Mouse (Mus musculus) urinary bladder, adult 2 months (tissue): ENCODE data around the gene Ss18l2. TPM values are rescaled to one million over a fixed set of nuclear protein-coding genes. Genes with fewer than 3 reads are reported as not detected.
A peak's percentile ranks its signal among the peaks of the same experiment; 100 is the strongest.

Experiments
- DNase-seq: peaks from one replicate; pipeline ENCODE4 v3.0.0; 2022; ENCODE audit warnings: low spot score
- polyA plus RNA-seq: library from polyadenylated mRNA; depleted of rRNA; stranded (reverse); fragments of >200 nt; gene quantifications from 2 replicates; pipeline ENCODE4 v1.2.3, GENCODE M21; 2012; rRNA removed

Ss18l2 gene
- 44.2 and 46.8 TPM in 2 replicates for polyA plus RNA-seq

DNA sequence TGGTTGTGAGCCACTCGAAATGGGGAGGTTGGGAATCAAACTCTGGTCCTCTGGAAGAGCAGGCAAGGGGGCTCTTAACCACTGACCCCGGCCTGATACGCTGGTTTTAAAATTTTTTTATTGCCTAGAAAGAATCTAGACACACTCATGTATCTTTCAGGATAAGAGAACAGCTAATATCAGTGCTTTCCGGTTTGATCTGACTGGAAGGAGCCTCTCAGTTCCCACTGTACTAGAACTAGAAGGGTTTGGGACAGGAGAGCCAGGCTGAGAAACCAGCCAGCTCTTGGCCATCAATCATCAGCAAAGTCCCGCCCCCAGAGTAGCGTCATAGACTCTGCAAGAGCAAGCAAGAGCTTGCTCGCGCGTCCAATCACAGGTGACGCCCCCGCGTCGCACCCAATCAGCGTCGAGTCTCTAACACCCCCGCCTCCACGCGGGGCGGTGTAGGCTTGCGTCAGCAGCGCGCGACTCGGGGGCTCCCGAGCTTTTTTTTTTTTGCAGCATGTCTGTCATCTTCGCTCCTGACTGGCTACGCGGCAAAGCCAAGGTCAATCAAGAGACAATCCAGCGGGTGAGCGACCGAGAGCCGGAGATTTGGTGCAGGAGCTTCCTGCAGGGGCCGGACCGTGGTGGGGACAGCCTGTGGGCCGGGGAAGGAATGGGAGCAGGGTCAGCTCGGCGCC is at the start of gene Ss18l2:
Gene Ss18l2, plus strand, starts transcription at position 432 of the 686 bp plus-strand sequence.
- peak; percentile 75 for DNase-seq

DNA sequence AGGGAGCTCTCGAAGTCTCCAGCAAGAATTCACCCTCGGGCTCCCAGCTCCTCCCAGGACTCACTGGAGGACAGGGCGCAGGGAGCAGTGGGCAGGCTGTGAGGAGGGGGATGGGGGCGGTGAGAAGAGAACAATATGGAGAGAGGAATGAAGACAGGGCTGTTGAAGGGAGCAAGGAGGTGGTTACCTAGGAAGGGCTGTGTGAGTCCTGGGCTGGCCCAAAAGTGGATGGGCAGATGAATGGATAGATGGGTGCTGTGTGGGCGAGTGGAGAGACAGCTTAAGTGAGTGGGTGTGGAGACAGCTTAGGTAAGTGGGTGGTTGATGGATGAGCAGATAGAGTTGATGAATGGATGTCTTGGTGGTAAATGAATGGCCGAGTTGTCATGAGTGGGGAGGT is 46.7 kb upstream of the Ss18l2 start:
- DNase-seq, result no peak

DNA sequence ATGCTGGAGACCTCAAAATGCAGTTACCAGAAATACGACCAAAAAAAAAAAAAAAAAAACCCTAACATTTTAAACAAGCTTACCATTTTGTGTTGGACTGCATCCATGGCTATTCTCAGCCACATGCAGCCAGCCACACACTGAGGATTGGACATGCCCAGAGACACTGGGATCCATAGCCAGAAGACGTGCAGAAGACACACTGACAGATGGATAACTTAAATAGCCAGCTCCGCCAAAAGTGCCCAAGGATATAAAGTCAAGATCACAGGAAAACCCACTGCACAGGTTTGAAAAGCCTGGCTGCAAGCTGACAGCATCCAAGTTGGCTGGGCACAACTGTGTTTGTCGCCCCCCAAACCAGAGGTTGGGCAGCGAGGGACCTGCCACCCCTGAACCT is 46.0 kb upstream of the Ss18l2 start:
- DNase-seq, result no peak

DNA sequence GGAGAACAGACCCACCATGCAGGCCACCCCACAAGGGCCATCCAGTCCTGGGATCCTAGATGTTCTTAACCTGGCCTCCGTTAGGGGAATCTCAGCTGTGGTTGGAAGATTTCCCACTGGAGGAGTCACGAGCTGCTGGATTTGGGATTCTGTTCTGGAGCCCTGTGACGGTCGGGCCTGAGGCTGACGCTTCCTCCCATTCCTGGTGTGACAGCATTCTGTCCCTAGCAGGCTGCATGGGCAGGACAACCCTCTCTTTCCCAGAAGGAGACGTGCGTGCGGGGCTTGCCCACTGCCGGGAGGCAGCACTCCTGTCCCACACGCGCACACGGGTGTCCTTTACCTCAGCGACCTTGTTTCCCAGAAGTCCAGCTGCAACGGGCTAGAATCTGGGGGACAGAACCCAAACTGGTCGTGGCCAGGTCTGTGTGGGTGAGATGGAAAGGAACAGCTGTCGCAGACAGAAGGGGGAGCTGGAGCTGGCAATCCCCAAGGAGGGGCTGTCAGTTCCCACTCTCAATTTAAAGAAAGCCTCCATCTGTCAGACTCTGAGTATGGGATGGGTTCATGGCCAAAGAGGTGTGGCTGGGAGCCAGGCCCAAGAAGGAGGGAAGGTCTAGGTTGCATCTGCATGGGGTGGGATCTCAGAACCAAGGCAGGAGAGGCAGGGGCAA is 43.0 kb upstream of the Ss18l2 start:
- no peak for DNase-seq

DNA sequence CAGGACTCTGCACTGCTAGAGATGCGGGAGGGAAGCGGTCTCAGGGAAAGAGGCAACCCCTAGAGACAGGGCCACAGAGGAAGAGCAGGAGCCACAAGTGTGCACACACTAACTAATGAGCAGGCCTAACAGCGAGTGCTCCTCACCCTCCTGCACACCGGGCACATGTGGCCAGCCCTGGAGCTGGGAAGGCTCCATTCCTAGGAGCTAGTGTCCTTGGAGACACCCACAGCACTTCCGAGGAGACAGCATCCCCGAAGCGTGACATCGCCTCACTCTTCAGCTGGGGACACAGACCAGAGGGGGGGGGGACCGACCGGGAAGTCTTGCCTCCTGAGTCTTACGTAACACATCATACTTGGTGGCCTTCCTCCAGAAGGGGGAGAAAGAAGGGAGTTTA is 42.3 kb upstream of the Ss18l2 start:
- no peak for DNase-seq

DNA sequence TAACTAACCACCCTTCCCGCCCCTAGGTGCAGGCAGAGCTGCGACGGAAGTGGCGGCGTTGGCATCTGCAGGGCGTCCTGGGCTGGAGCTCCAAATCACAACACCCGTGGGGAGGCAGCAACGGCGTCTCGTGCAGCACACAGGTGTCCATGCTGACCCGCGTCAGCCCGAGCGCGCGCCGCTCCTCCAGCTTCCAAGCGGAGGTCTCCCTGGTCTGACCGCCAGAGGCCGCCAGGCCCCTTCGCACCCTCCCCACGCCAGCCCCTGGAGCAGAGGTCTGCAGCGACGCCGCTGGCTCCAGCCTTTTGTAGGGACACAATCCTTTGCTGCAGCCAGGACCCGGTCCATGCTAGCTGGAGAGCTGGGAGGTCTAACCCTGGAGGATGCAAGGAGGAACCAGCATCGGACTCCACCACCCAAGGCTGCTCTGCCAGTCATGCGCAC is 40.8 kb upstream of the Ss18l2 start:
- peak; percentile 41 for DNase-seq

DNA sequence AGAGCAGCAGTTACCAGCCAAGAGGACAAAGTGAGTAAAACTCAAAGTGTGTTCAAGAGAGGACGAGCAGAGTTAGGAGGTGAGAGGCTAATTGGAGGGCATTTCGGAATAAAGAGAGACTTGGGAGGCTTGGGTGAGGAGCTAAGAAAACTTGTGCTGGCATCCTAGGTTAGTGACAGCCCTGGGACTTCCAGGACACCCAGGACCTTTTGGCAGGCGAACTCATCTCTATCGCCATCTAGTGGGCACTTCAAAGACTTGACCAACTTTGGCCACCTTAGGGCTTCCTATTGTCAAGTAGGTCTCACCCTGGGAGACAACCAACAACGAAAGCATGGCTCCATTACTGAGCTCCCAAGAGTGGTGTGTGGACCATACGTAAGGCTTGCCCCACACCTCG is 38.8 kb upstream of the Ss18l2 start:
- no peak for DNase-seq

DNA sequence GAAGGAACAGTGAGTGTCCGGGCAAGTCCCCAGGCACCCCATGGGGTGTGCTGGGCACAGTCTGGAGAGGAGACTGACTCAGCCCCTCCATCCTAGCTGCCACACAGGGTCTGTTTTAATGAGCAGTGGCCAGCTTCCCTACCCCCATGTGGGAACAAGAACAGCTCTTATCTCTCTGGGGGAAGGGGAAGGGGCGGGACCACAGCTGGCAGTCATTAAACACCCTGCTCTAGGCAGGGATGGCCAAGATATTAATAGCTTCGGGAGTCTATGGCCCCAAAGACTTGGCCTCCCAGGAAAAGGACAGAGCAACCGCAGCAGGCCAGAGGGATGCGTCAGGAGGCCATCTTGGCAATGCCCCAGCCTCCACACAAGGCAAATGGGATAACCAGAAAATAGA is 37.8 kb upstream of the Ss18l2 start:
- no peak for DNase-seq

DNA sequence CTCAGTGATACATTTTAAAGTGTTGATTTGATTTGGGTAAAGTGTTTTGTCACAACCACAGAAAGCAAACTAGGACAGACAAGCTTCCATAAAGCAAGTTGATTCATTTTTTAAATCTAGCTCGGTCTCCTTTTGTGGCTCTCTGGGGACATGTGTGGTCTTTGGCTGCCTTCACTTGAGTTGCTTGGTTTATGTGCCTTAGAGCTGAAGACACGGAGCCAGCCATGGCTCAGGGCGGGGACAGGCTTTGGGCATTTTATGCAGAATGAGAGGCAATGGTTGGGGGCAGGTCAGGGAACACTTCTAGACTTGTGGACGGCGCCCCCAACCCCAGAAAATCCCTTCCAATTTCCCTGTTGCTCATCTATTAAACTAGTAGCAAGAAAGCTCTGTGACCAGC is 36.4 kb upstream of the Ss18l2 start:
- no peak for DNase-seq

DNA sequence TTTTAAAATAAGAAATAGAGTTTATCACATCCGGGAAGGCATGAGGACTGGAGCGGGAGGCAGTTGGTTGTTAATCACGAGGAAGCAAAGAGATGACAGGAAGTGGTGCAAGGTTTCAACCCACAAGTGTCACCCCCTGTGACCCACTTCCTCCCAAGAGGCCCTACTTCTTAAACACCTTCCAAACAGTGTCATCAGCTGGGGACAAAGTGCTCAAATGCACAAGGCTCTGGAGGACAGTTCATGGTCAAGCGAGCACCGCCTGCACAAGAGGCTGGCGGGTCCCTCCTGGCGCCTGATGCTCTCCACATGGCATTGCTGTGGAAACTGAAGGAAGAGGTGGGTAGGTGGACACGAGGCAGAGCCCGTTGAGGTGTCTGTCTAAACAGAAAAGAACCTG is 35.1 kb upstream of the Ss18l2 start:
- no peak for DNase-seq

DNA sequence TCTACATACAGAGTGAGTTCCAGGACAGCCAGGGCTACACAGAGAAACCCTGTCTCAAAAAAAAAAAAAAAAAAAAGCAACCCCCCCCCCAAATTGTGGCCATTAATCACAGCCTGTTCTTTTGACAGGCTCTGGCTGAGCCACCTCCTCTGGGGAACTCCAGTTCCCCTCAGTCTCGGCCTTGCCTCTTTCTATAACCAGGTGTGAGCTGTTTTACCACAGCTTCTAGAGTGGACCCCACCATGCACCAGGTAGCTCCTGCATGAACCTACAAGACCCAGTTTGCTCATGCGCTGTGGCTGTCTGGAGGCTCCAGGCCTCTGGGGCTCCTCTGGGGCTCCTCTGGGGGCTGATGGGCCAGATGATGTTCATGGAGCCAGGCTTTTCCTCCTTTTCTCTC is 34.6 kb upstream of the Ss18l2 start:
- no peak for DNase-seq

DNA sequence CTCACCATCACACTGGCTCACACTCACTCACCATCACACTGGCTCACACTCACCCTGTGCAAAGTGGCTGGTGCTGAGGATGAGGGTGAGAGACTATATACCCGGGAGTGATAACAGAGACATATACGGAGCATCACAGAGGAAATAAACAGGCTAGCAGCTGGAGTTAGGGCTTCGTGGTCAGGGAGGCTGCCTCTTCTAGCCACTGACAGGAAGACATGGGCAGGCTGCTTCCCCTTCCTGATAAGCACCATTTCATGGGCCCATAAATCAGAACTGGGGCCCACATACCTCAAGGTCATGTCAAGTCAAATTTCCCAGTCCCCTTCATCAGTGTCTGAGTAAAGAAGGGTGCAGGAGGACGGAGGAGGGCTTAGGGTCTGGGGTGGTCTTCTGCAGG is 33.1 kb upstream of the Ss18l2 start:
- DNase-seq, result no peak

DNA sequence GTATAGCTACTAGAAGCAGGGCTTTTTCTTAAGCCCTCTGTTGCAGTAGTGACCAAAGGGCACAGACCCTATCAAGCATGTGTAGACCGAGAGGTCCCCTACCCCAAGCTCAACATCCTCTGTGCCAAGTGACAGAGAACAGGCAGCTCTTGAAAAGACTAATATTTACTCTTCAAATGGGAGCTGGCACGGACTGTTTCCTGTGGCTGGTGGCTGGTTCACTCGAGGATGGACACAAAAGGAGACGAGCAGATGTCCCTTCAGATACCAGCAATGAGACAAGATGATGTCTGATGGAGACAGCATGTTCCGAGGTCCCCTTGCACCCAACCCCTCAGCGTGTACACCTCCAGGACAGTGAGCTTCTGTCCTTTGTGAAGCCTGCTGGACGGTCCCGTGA is 32.7 kb upstream of the Ss18l2 start:
- DNase-seq, result no peak

DNA sequence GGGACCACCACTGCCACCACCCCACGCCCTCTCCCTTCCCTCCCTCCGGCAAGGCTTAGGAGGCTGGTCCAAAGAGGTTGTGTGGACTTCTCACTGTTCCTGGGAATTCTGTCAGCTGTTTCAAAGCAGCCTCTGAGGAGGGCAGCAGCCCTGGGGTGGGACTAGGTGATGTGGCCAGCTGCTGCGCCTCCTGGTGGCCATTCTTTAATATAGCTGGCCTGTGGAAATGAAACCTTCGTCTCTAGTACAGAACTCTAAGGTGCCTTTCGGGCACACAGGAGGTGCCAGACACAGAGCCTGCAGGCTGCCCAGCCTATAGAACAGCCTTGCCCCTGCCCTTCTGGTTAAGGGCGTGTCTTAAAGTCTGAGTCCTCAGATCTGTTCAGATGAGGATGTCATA is 30.6 kb upstream of the Ss18l2 start:
- no peak for DNase-seq

DNA sequence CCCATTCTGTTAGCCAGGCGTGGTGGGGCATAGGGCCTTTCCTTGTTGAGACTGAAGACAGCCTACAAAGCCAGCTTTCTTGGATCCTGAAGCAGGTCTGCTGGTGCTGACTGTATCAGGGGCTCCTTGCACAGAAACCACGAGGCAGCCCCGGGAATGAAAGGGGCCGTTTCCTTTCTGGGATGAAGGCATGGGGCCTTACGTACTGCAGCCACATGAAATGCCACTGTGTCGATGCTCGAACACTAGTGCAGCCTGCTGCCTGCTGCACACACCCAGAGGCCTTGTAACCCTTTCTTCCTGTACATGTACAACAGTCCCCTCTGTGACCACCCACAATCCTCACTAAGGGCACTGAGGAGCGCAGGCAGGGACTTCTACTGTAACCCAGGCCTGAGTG is 28.9 kb upstream of the Ss18l2 start:
- no peak for DNase-seq

DNA sequence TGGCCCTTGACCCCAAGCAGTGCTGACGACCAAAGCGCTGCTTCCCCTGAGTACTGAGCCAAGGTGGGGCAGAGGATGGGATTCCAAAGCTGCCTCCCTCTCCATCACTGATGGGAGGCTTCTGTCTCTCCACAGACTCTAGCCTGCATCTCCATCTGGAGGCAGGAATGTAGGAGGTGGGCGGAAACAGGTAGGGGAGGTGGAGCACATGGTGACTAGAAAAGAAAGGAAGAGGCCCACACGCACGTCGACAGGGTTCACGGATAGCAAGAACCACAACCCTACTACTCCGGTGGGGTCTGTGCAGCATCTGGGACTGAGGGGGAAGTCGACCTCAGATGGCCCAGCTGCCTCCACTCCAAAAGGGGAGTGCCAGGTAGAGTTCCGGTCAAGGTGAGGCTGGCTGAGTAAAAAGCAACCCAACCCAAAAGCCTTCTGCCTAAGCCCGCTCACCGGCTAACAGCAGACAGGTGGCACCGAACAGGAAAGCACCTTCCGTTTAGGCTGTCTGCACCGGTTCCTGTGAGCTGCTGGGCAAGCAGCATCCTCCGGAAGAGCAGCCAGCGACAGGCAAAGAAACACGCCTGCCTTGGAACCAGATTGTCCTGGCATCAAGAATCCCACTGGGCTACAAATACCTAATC is 28.0 kb upstream of the Ss18l2 start:
- DNase-seq, result no peak

DNA sequence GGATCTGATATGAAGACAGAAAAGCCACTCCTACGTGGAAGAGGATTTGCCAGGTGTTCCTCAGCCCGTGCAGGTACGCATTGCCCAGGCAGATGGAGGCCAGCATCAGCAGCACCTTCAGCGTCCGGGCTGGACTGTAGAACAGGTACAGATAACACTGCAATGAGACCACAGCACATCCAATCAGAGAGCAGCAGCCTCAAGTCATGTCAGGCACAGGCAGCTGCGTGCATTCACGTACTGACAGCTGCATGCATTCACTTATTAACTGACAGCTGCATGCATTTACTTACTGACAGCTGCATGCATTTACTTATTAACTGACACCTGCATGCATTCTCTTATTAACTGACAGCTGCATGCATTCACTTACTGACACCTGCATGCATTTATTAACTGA is 25.4 kb upstream of the Ss18l2 start:
- no peak for DNase-seq

DNA sequence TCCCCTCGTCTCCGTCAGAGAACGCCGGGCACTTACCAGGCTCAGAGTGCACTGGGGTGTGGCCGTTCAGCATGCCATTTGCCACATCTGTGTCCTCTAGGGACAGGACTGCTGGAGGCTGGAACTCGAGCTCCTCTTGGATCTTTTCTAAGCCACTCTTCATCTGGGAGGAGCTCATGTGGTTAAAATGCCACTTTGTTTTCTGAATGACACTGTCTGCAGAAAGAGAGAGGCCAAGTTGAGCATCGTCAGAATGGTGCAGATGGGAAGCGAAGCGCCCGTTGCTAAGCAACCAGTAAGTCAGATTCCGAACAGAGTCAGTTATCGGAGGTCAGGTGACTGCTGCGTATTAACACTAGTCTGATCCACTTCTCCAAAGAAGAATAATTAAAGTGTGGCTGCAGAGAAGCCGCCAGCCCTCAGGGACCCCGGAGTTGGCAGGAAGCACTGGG is 19.9 kb upstream of the Ss18l2 start:
- no peak for DNase-seq

DNA sequence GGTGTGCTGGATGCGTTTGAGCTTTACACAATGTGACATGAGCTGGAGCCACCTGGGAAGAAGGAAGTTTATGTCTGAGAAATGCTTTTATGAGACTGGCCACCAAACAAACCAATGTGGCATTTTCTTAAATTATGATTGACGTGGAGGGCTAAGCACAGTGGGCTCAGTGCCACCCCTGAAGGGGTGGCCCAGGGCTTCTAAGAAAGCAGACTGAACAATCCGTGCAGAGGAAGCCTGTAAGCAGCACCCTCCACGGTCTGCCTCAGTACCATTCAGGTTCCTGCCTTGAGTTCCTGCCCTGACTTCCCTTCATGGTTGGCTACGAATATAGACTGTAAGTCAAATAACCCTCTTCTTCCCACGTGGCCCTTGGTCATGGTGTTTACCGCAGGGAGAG is 19.4 kb upstream of the Ss18l2 start:
- no peak for DNase-seq

DNA sequence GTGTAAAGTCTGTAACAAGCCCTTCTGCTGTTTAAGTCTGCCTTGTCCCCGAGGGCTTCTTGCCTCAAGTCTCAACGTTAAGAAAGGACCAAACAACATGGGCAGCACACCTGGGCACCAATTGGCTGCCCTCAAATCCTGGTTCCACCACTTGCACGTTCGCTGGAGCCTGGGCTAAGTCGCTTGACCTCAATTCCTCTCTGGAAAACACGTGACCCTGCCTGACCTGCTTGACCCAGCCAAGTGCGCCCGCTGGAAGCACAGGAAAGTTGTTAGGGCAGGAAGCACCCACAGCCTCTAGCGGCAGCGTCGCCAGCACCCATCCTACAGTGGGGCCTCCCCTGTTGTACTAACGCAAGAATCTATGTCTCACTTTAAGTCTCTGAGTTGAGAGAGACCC is 15.4 kb upstream of the Ss18l2 start:
- no peak for DNase-seq

DNA sequence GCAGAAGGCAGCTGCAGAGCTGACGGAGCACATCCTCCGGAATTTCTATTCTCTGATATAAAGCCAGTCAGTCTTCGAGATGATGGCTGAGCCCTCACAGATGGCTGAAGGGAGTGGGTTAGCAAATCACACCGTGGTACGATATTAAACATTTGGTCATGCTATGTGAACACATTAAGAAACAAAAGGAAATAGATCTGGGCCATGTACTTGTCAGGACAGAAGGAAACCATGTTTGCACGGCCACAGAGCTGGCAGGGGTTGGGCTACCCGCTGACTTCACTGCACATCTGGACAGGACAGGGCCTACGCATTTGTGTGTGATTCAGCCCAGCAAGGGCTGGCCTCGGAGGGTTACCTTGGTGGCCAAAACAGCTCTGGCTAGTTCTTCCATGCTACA is 13.5 kb upstream of the Ss18l2 start:
- no peak for DNase-seq

DNA sequence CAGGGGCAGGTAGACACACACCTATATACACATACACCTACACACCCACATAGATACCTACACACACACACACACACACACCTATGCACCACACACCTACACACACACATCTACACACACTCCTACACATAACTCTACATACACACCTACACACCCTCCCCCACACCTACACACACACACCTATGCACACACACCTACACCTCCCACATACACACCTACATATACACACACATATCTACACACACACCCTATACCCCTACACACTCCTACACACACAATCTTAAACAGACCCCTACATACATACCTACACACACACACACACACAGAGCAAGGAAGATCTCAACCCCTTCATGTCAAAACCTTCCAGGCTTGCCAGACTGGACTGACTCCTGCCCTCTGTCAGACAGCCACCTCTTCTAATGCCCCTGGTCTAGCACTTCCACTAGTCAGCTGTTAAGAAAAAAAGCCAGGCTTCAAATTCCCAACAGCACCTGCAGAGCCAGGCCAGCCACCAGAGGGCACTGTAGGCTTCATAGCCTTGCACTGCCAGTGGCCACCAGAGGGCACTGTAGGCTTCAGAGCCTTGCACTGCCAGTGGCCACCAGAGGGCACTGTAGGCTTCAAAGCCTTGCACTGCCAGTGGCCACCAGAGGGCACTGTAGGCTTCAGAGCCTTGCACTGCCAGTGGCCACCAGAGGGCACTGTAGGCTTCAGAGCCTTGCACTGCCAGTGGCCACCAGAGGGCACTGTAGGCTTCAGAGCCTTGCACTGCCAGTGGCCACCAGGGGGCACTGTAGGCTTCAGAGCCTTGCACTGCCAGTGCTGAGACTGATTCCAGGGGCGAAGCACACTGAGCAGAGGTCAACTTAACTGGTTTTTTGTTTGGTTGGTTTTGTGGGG is 12.7 kb upstream of the Ss18l2 start:
- peak; percentile 37 for DNase-seq
